Mouse (Mus musculus): ENCODE measurements around the gene Recql5.

Recql5 gene

DNA sequence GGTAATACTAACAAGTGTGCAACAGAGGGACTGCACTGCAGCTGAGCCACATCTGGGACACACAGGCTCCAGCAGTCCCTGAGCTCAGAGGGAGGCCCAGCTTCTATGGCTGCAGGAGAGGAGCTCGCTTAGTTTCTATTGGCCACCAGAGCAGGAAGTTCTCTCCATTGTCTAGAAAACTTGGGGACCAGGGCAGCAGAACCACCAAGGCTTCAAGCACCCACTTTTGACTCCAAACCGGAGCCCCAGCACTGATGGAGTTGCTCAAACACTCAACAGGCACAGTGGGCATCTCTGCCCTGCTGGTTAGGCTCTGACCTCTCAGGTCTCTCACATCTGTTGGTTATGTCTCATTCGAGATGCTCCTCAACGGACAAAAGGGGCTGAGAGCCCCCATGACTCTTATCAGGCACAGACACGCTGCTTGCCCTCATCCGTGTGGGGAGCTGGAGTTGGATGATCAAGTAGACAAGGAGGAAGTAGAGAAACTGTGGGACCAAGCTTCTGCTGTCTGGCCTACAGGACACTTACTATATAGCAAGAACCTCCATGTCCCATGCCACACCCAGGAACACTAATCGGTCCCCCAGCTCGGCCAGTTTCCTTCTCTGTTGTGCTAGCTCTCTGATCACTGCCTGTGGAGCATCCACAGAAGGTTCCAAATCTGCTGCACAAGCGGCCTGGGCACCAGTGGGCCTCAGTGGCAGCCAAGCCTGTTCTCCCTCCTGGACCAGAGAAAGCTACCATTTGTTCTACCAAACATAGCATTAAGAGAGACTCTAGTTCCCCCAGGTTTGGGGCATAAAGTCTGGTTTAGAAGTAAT is 31.7 kb downstream of the Recql5 start:
- DNase-seq (ENCODE audit: low spot score in 2 of 2) = no peak

GRCm38 (mm10) chr11:115900561-115901337 is 32.5 kb downstream of the Recql5 start:
- DNase-seq (ENCODE audit: low spot score in 2 of 2) = no peak

DNA sequence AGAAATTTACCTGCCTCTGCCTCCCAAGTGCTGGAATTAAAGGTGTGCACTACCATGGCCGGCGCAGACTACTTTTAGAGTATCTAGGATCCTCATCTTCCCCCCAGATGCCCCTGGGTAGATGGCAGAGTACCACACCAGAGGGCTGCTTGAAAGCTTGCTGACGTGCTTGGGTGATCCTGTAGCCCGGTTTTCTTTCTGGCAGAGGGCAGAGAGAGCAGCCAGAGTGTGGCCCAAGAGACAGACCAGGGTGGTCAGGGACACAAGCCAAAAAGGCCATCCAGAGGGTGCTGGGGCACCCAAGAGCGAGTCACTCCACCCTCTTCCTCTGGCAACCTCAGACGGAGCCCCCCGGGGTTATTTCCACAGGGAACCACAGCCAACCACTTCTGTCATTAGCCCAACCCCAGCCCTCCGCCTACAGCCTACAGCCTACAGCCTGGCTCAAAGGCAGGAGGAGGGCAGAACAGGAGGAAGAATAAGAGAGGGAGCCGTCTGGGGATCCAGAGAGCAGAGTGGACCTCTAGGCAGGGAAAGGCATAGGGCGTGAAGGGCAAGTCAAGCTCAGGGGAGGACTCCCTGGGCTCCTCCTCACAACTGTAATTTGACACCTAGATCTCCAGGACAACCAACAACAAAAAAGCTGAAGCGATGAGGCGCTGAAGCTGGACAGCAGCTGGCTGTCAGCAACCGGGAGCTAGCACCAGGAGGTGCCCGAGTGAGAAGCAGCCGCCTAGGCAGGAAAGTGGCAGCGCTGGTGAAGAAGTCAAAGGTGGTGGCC is 33.6 kb downstream of the Recql5 start, which contains the start of gene Smim5:
Smim5 (plus strand) TSS at position 481 of the 781 bp plus-strand sequence.
- DNase-seq (ENCODE audit: low spot score in 2 of 2) = no peak

DNA sequence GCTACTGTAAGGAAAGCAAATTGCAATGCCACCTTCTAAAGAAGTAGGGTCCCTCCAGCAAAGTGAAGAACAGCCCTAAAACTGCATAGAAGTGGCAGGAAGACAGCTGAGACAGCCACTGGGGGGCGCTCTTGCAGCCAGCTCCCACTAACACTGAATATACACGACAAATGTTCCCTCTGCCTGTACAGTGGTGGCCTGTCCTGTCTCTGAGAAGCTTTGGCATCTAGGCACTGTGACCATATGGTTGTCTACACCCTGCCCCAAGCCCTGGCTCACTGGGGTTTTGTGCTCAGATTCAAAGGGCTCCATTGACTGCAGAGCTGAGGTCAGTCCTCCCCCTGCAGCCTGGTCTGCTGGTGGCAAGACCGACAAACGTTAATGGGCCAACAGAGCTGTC is 34.4 kb downstream of the Recql5 start:
- DNase-seq (ENCODE audit: low spot score in 2 of 2) = peak; percentile 29 to 57

DNA sequence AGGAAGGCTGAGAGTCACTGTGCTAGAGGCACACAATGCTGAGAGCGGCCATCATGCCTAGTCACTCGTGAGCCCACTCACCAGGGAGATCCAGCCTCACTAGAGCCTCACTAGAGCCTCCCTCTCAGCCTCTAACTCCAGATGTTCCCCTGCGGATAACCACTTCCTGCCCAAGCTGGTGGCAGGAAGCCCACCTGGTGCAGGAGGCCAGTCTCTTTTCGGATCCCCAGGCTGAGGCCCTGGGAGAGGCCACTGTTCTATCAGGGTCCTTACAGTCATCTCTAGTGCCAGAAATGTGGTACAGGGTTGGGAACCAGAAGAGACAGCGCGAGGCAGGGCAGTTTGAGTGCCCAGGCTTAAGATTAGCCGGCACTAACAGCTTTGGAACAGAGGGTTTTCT is 34.8 kb downstream of the Recql5 start:
- no peak for DNase-seq (ENCODE audit: low spot score in 2 of 2)

DNA sequence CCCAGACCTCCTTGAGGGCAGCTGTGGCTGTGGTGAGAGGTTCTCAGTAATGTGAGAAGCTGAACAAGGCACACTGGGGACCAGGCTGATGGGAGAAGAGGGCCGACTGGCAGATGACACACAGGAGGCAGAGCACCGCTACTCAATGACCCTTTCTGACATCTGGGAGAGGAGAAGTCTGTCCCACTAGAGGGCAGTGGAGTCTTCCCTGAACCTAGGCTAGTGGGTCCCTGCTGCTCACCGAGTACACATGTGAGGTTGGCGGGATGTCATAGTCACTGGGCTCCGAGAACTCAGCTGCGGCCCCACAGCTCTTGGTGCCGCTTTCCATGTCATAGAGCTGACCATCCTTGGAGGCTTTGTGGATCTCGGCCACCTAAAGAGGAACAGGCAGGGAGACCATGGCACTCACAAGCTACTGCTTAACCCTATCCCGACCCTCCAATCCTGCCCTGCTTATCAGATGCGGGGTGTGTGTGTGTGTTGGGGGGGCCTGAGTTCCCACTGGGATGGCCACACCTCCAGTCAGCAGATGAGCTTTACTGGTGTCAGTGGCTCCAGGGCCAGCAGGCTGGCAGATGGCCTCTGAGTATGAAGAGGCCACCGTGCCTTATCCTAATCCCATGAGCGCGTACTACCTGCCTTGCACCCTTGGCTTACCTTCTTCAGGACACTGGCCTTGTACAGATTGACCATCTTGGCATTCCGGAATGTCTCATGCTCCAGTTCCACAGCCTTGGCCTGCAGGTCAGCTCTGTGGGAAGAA is 38.3 kb downstream of the Recql5 start:
- DNase-seq (ENCODE audit: low spot score in 2 of 2) = no peak

DNA sequence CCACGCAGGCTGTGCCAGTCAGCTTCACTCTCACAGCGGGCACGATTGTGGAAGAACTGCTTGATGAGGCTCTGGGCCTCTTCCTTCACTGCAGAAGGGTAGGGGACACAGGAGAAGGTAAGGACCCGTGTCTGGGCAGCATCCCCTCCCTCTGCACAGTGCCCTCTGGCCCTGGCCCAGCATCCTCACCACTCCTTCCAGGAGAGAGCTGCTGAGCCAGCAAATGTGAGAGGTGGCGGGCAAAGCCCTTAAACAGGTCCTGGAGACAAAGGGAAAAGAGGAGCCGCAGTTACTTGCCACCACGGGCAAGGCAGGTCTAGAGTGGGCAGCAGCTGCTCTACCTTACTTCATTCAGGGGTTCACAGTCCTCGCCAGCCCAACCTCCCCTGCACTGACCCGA is 40.2 kb downstream of the Recql5 start:
- DNase-seq (ENCODE audit: low spot score in 2 of 2) = no peak

DNA sequence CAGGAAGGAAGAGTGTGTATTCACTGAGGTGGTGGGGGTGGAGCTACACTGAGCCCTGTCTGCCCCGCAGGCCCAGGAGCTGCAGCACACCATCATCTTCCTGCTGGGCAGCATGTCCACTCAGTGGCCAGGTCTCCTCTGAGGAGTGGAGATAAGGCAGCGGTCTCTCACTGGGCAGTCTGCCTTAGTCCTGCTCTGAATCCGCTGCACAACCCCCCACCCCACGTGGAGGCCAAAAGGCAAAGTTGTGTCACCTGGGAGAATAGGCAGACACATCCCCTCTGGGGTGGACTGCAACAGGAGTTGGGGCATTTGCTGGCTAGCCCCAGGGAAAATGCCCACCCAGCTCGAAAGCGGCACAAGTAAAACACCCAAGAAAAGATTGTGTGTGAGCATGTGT is 41.1 kb downstream of the Recql5 start:
- DNase-seq (ENCODE audit: low spot score in 2 of 2) = no peak

DNA sequence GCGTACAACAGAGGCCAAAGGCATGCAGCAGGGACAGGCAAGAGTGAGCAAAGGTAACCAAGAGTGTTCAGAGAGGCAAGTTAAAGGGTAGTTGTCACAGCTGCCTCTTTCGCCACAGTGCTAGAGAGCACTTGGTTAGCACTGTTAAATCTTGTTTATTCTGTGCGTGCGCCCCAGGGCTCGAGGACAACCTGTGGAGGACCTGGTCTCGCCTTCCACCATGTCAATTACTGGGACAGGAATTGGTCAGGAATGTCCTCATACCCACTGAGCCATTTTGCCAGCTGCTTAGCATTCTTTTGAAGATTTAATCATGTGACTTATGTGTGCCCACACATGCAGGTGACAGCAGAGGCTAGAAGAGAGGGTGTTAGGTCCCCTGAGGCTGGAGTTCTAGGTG is 44.1 kb downstream of the Recql5 start:
- no peak for DNase-seq (ENCODE audit: low spot score in 2 of 2)

GRCm38 (mm10) chr11:115888020-115888419 is 45.3 kb downstream of the Recql5 start:
- no peak for DNase-seq (ENCODE audit: low spot score in 2 of 2)

- DNase-seq (ENCODE audit: low spot score in 2 of 2) = no peak
Measured at GRCm38 (mm10) chr11:115886446-115886845, 46.8 kb downstream of the Recql5 start.

DNA sequence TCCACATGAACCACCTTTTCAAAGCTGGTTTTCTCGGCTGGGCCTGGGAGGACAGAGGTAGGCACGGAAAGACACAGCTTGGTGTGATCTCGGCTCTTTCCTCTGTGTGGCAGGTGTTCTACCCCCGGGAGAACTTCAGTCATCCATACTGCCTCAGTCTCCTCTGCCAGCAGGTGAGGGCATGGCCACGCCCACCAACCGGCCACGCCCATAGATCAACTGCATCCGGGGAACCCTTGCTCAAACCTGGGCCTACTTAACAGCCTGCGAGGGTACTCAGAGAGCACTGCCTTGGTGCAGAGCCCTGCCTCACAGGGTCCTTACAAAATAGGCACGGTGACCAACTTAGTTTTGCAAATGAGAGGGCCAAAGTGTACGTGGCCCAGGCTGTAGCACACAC is 48.0 kb downstream of the Recql5 start:
- DNase-seq (ENCODE audit: low spot score in 2 of 2) = no peak

DNA sequence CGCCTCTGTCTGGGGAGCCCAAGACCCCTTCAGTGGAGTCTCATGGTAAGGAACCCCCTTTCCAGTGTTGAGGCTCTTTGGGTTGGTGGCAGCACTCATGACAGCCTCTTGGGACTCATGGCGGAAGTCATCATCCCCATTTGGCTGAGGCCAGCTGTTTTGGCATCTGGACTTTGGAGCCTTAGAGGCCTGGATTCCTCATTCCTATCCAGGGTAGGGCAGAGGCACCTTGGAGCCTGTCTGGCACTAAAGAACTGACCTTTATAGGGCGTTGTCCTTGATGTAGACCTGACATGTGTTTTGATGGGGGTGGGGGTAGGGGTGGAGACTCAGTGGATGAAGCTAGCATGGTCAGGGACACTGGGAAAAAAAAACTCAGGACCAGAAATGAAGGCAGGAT is 48.9 kb downstream of the Recql5 start:
- DNase-seq (ENCODE audit: low spot score in 2 of 2) = no peak

DNA sequence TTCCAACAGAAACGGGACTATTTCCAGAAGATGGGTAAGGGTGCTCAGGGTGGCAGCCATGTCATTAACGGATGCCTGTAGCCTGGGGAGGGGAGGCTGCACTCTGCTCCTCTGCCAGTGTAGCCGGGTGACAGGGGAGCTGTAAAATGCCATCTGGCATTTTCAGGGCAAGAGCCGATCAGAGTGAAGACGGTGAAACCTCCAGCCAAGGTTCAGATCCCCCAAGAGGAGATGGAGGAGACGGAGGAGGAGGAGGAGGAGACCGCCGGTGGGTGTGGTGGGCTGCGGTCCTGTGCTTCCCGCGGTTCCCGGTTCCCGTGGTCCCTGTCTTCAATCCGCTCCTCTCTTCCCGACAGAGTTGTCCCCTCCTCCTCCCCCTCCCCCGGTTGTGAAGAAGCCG is 50.0 kb downstream of the Recql5 start:
- no peak for DNase-seq (ENCODE audit: low spot score in 2 of 2)

- no peak for DNase-seq (ENCODE audit: low spot score in 2 of 2)
Measured at GRCm38 (mm10) chr11:115881002-115881401, 52.3 kb downstream of the Recql5 start.

DNA sequence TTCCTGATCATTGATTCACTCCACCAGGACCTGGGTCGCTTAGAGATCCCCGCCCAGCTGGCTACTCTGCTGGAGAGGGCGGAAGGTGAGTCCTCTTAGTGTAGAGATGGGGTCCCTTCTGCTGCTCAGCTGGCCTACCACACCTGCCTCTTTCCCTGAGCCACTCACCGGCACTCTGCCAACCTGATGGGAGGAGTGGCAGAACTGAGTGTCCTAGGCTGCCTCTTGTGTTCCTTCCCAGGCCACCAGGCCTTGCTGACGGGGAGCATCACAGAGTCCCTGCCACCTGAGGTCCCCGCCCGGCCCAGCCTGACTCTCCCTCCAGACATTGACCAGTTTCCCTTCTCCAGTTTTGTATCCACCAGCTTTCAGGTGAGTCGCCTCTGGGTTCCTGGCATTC is 55.2 kb downstream of the Recql5 start:
- DNase-seq (ENCODE audit: low spot score in 2 of 2) = no peak

GRCm38 (mm10) chr11:115877174-115877755 is 56.0 kb downstream of the Recql5 start:
- no peak for DNase-seq (ENCODE audit: low spot score in 2 of 2)

DNA sequence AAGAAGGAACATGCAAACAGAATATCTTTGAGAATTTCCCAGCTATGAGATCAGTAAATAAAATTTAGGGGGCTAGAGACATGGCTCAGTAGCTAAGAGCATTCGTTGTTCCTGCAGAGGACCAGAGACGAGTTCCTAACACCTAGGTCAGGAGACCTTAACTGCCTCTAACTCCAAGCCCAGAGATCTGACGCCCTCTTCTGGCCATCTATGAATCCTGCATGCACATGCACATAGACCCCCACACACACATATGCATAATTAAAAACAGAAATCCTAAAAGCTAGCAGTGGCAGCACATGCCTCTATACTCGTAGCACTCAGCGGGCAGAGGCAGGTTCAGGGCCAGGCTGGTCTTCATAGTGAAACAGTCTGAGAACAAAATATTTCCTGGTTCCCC is 56.8 kb downstream of the Recql5 start:
- DNase-seq (ENCODE audit: low spot score in 2 of 2) = no peak

- DNase-seq (ENCODE audit: low spot score in 2 of 2) = no peak
Measured at GRCm38 (mm10) chr11:115875935-115876334, 57.3 kb downstream of the Recql5 start.

DNA sequence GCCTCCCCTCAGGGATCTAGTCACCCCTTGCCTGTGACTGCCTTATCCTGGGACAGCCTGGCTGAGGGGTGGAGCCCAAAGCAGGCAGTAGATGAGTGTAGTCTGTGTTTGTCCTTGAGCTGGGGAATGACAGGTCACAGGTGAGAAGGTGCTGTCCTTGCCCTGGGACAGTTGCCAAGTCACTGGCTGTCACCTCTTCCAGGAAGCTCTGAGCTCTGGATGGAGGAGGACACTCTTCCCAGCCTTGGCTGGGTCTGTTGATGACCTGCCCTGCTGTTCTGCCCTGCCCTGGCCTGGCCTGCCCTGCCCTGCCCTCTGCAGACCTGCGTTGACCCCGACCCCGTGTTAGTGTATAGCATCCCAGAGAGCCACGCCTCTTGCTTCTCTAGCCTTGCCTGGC is 60.8 kb downstream of the Recql5 start:
- no peak for DNase-seq (ENCODE audit: low spot score in 2 of 2)

DNA sequence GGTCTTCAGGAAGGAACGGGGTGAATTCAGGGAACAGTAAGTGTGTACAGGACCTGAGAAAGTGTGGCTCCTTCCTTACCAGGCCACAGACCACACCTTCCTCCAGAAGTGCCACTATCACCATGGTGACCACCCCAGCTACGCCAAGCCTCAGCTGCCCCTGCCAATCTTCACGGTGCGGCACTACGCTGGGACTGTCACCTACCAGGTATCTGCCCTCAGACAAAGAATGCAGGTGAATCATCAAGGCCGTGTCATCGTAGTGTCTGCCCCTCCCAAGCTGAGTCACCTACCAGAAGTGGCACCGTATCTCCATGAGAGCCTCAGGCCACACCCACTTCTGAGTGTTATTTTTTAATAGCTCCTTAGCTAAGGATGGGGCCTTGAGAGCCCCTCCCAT is 63.9 kb downstream of the Recql5 start:
- no peak for DNase-seq (ENCODE audit: low spot score in 2 of 2)
